Mouse (Mus musculus) cerebellum, adult 2 months (tissue): Measurements from ENCODE around the gene Rnd2.

Source experiments
- CTCF ChIP-seq: fragments of 200-500 bp; IDR thresholded peaks from 2 replicates; pipeline ENCODE4 v1.5.1; 2011; ENCODE audit warnings: low read depth, mild to moderate bottlenecking, control low read depth, low read length, moderate library complexity, borderline replicate concordance; ENCODE audit not compliant: insufficient read depth
- POLR2A ChIP-seq: fragments of 200-500 bp; IDR thresholded peaks from 2 replicates; pipeline ENCODE4 v1.6.1; 2011; ENCODE audit warnings: low read length, control low read depth, borderline replicate concordance; ENCODE audit not compliant: insufficient read depth

GRCm38 (mm10) chr11:101424105-101424851 lies 40.5 kb upstream of the Rnd2 start, which contains the start of gene Gm27029:
- no peak for TF ChIP-seq POLR2A
- TF ChIP-seq CTCF: no peak
